Mouse (Mus musculus): ENCODE results near the gene Cog8.
"Not testable (repeated sequence)": the region's sequence is repeated elsewhere in the genome, so short reads cannot be mapped to it uniquely, and the experiment has no call there.

Cog8 gene

GRCm38 (mm10) chr8:107040632-107041031, 15.9 kb downstream of the Cog8 start:
- DNase-seq, result no peak

- DNase-seq, result no peak
Measured at GRCm38 (mm10) chr8:107036626-107037025, 19.9 kb downstream of the Cog8 start.

GRCm38 (mm10) chr8:107035641-107036040, 20.8 kb downstream of the Cog8 start:
- no peak for DNase-seq

- not testable (repeated sequence) for DNase-seq
Measured at GRCm38 (mm10) chr8:107033609-107034008, 22.9 kb downstream of the Cog8 start.

- DNase-seq, result no peak
Measured at GRCm38 (mm10) chr8:107031577-107032090, 24.9 kb downstream of the Cog8 start.

GRCm38 (mm10) chr8:107030650-107031576, 25.6 kb downstream of the Cog8 start, which contains the start of gene Vps4a:
Vps4a (plus strand) TSS chr8:107031222.
- DNase-seq, result peak; percentile 97 to 99

- DNase-seq, result no peak
Measured at GRCm38 (mm10) chr8:107030058-107030457, 26.4 kb downstream of the Cog8 start.

- DNase-seq, result no peak
Measured at GRCm38 (mm10) chr8:107029310-107029709, 27.2 kb downstream of the Cog8 start.

- DNase-seq, result no peak
Measured at GRCm38 (mm10) chr8:107023479-107023878, 33.0 kb downstream of the Cog8 start.

- DNase-seq, result no peak
Measured at GRCm38 (mm10) chr8:107014915-107015314, 41.6 kb downstream of the Cog8 start.

- no peak for DNase-seq
Measured at GRCm38 (mm10) chr8:107012666-107013065, 43.8 kb downstream of the Cog8 start.

- no peak for DNase-seq
Measured at GRCm38 (mm10) chr8:107007795-107008194, 48.7 kb downstream of the Cog8 start.

- peak; percentile 86 to 93 for DNase-seq
Measured at GRCm38 (mm10) chr8:107002532-107002931, 54.0 kb downstream of the Cog8 start.

GRCm38 (mm10) chr8:106999068-106999467, 57.4 kb downstream of the Cog8 start:
- peak; percentile 62 to 77 for DNase-seq

GRCm38 (mm10) chr8:106997416-106997815, 59.1 kb downstream of the Cog8 start:
- no peak for DNase-seq

- not testable (repeated sequence) for DNase-seq
Measured at GRCm38 (mm10) chr8:106996339-106996738, 60.1 kb downstream of the Cog8 start.
